ENCODE assay signal across 18 mouse cellular contexts in the genomic region with DNA sequence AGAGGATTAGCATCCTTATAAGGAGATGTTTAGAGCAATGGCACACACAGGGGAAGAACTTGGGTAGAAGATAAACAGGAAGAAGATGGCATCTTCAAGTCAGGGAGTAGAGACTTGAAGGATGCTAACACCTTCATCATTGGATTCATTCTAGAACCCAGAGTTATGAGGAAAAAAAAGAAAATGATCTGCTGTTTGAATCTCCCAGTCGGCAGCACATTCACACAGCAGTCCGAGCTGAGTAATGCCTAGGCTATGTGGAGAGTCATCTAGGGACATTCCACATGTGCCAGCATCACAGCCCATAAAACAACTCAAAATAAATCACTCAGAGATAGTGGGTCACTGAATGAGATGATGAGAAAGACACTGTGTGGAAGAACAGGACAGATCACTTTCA. TPM values are rescaled to one million over a fixed set of nuclear protein-coding genes. Genes with fewer than 3 reads are reported as not detected.
"Had no signal": no experiment of that assay in that cellular context is flagged by ENCODE, and none has a peak within 500 bp of the region (broad histone marks: within the 10 kb centered on the region; RNA-seq: fewer than 3 reads in every experiment).

No protein-coding gene starts in this region.

- H3K36me3 ChIP-seq: midbrain, embryonic 10.5 days; midbrain, embryonic 12.5 days; neural tube, embryonic 12.5 days; stomach, embryonic 15.5 days had no signal

- DNase-seq: lung, adult 18-20 months; lung, embryonic 14.5 days; lung, postnatal 10 days; lung, postnatal 4 days; midbrain, embryonic 14.5 days; right cerebral cortex, postnatal 14 days; thymus, adult 2 months; thymus, postnatal 25 days; thymus, postnatal 4 days had no signal

- H3K27ac ChIP-seq: midbrain, embryonic 10.5 days; midbrain, embryonic 12.5 days; neural tube, embryonic 12.5 days; stomach, embryonic 15.5 days; stomach, postnatal 0 days had no signal

- H3K27me3 ChIP-seq: midbrain, embryonic 12.5 days; neural tube, embryonic 12.5 days; stomach, embryonic 15.5 days had no signal

- ATAC-seq: midbrain, embryonic 16.5 days had no signal

- H3K9me3 ChIP-seq: midbrain, embryonic 10.5 days; midbrain, embryonic 12.5 days; neural tube, embryonic 12.5 days; stomach, embryonic 15.5 days had no signal

- H3K4me1 ChIP-seq: midbrain, embryonic 10.5 days; midbrain, embryonic 12.5 days; neural tube, embryonic 12.5 days; stomach, embryonic 15.5 days had no signal

- H3K9ac ChIP-seq: lung, embryonic 14.5 days; midbrain, embryonic 12.5 days; neural tube, embryonic 12.5 days; stomach, embryonic 15.5 days had no signal

- H3K4me2 ChIP-seq: lung, embryonic 14.5 days; midbrain, embryonic 12.5 days; neural tube, embryonic 12.5 days; stomach, embryonic 15.5 days had no signal

- H3K4me3 ChIP-seq: midbrain, embryonic 10.5 days; midbrain, embryonic 12.5 days; neural tube, embryonic 12.5 days; stomach, embryonic 15.5 days had no signal

RNA-seq across cellular contexts. Expression of a gene that starts 10.2 kb away (rescaled TPM):
- total RNA-seq: megakaryocyte, adult 5-6 weeks; megakaryocyte-erythroid progenitor cell, adult 5-6 weeks; neutrophil, adult 5-6 weeks had no signal
- polyA plus RNA-seq: midbrain, embryonic 14.5 days; midbrain, embryonic 16.5 days had no signal
